Mouse (Mus musculus) olfactory bulb, adult 2 months (tissue): ENCODE results near the gene Hist2h2ab.
"Not testable (repeated sequence)": the region's sequence is repeated elsewhere in the genome, so short reads cannot be mapped to it uniquely, and the experiment has no call there.

Source experiments
- CTCF ChIP-seq: fragments of 200-500 bp; IDR thresholded peaks from 2 replicates; pipeline ENCODE4 v1.5.1; 2012; ENCODE audit warnings: low read depth, mild to moderate bottlenecking, low read length, moderate library complexity; ENCODE audit not compliant: insufficient read depth
- POLR2A ChIP-seq: fragments of 200-500 bp; IDR thresholded peaks from 2 replicates; pipeline ENCODE4 v1.6.1; 2012; ENCODE audit warnings: mild to moderate bottlenecking, low read depth, low read length, moderate library complexity; ENCODE audit not compliant: insufficient read depth

DNA sequence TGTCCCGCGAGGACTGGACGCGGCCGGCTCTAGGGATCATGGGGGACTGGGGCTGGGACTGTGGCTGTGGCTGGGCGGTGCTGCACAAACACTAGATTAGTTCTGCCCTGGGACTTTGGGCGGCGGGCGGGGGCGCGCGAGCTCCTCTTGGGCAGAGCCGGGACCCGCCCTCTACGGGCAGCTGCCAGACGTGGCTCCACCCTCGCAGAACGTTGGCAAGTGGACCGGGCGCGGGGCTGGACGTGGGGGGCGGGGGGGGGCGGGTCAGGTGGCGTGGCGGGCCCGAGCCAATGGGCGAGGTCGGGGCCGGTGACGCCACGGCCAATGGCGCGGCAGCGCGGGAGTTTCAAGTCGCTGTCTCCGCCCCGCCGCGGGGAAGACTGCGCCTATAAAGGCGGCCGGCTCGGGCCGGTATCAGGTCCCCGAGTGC lies 26.8 kb downstream of the Hist2h2ab start, which contains the start of gene Hist2h3c1:
- not testable (repeated sequence) for TF ChIP-seq CTCF, POLR2A
